Mouse (Mus musculus) limb, embryonic 14.5 days (tissue): ENCODE data around the gene Krtcap3. TPM values are rescaled to one million over a fixed set of nuclear protein-coding genes. Genes with fewer than 3 reads are reported as not detected.

Source experiments
- ATAC-seq: fragments of 200-750 bp; cut with Nextera tagmentation; 2 replicates; pipeline ENCODE4 v1.8.0; 2017; ENCODE audit warnings: low read depth, moderate number of reproducible peaks, moderate TSS enrichment; ENCODE audit not compliant: low FRiP score
- DNase-seq: peaks from one replicate; pipeline ENCODE4 v3.0.0-alpha.2; 2015; ENCODE audit warnings: low spot score
- H3K27ac ChIP-seq: fragments of 300-500 bp; sonication (generic); replicated peaks from 2 replicates; pipeline ENCODE4 v1.5.1; 2014; ENCODE audit warnings: low read depth, mild to moderate bottlenecking, low read length, moderate library complexity, mixed read lengths
- H3K27me3 ChIP-seq: fragments of 300-500 bp; sonication (generic); 2 replicates; pipeline ENCODE4 v1.6.1; 2014; ENCODE audit warnings: low read length, mixed read lengths; ENCODE audit not compliant: control insufficient read depth, insufficient read depth
- H3K36me3 ChIP-seq: fragments of 300-500 bp; sonication (generic); 2 replicates; pipeline ENCODE4 v1.6.1; 2014; ENCODE audit warnings: mild to moderate bottlenecking, low read length, moderate library complexity, mixed read lengths; ENCODE audit not compliant: control insufficient read depth, insufficient read depth
- H3K4me1 ChIP-seq: fragments of 300-500 bp; sonication (generic); 2 replicates; pipeline ENCODE4 v1.6.1; 2014; ENCODE audit warnings: antibody characterized with exemption, low read length, mixed read lengths; ENCODE audit not compliant: control insufficient read depth, insufficient read depth
- H3K4me2 ChIP-seq: fragments of 300-500 bp; sonication (generic); replicated peaks from 2 replicates; pipeline ENCODE4 v1.6.1; 2014; ENCODE audit warnings: low read depth, mild to moderate bottlenecking, low read length, moderate library complexity; ENCODE audit not compliant: severe bottlenecking
- H3K4me3 ChIP-seq: fragments of 300-500 bp; sonication (generic); replicated peaks from 2 replicates; pipeline ENCODE4 v1.5.1; 2014; ENCODE audit warnings: low read length
- H3K9ac ChIP-seq: fragments of 300-500 bp; sonication (generic); 2 replicates; pipeline ENCODE4 v1.6.1; 2014; ENCODE audit warnings: mild to moderate bottlenecking, low read depth, low read length, moderate library complexity; ENCODE audit not compliant: severe bottlenecking
- H3K9me3 ChIP-seq: fragments of 300-500 bp; sonication (generic); 2 replicates; pipeline ENCODE4 v1.6.1; 2016; ENCODE audit warnings: low read length; ENCODE audit not compliant: control insufficient read depth
- POLR2A ChIP-seq: fragments of 200-500 bp; IDR thresholded peaks from 2 replicates; pipeline ENCODE4 v1.8.0; 2012; ENCODE audit warnings: inconsistent platforms, mild to moderate bottlenecking, moderate library complexity, borderline replicate concordance; ENCODE audit not compliant: insufficient read depth, insufficient read length; ENCODE audit errors: extremely low read depth
- WGBS: fragments of 180-500 bp; shearing (Covaris S2); extraction: QIAGEN DNeasy Blood & Tissue Kit; methylation state at CpG from one replicate; pipeline ENCODE4 v1.1.7; 2014; 5-methylcytosine and 5-hydroxymethylcytosine counted together
- polyA plus RNA-seq, 2 experiments: library from polyadenylated mRNA; depleted of rRNA in 1 of 2; stranded (reverse) in 1 of 2; unstranded in 1 of 2; fragments of >200 nt; fragmentation: Nextera tagmentation in 1 of 2; extraction: Ambion mirVana in 1 of 2; gene quantifications; 2 replicates each; pipeline versions ENCODE4 v1.2.1 to v1.2.3; 2012 to 2014

Krtcap3 gene
- polyA plus RNA-seq, 2 experiments, result 10.2 to 25.2 TPM

DNA sequence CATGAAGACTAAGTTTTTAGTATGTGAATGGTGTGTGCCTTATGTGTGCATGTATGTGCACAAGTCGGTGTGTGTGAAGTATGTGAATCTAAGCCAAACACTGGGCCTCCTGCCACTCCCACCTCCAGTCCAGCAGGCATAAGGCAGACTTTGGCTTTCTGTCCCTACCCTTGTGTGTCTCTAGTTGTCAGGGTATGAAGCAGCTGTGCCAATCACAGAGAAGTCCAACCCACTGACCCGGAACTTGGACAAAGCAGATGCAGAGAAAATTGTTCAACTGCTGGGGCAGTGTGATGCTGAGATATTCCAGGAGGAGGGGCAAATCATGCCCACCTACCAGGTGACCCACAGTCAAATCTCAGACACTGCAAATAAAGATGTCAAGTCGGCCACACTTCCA lies 46.5 kb downstream of the Krtcap3 start:
- Histone ChIP-seq H3K27ac (no peak overlapping the region), H3K4me3 (no peak overlapping the region), H3K9me3 (no peaks in the 10 kb centered on the region), H3K9ac (no peak overlapping the region), H3K4me2 (no peak overlapping the region), H3K36me3 (peaks cover 14% of the 10 kb centered on the region), H3K4me1 (peaks cover 9% of the 10 kb centered on the region), H3K27me3 (no peaks in the 10 kb centered on the region)
- no peak for DNase-seq
- WGBS, result 74% methylated on average over 3 of the region's 3 CpGs
- no peak for ATAC-seq
- TF ChIP-seq POLR2A, result no peak

DNA sequence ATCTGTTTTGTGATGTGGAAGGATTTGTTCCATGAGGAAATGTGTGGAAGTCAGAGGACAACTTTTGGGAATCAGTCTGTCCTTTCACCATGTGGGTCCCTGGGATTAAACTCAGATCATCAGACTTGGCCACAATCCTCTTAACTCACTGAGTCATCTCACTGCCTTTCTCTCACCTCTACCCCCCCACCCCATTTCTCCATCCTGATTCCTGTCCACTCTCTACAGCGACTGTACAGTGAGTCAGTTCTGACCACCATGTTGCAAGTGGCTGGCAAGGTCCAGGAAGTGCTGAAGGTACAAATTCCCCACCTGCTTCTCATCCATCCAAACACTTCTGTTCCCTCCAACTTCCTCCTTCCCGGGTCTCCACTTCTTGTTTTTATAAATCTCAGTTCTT lies 47.0 kb downstream of the Krtcap3 start:
- Histone ChIP-seq H3K27me3 (no peaks in the 10 kb centered on the region), H3K9ac (no peak overlapping the region), H3K27ac (no peak overlapping the region), H3K9me3 (no peaks in the 10 kb centered on the region), H3K4me3 (no peak overlapping the region), H3K4me2 (no peak overlapping the region), H3K36me3 (peaks cover 9% of the 10 kb centered on the region), H3K4me1 (peaks cover 9% of the 10 kb centered on the region)
- ATAC-seq (no peak), DNase-seq (no peak)
- TF ChIP-seq POLR2A, result no peak
- WGBS, result 54% methylated on average over 2 of the region's 2 CpGs

- no peak overlapping the region for H3K4me2 ChIP-seq
- H3K4me3 ChIP-seq, result no peak overlapping the region
- H3K36me3 ChIP-seq, result no peaks in the 10 kb centered on the region
- no peaks in the 10 kb centered on the region for H3K9me3 ChIP-seq
- no peaks in the 10 kb centered on the region for H3K4me1 ChIP-seq
- no peak overlapping the region for H3K27ac ChIP-seq
- no peak for DNase-seq
- TF ChIP-seq POLR2A, result no peak
- no peak overlapping the region for H3K9ac ChIP-seq
- WGBS, result 75% methylated on average over 8 of the region's 8 CpGs
- no peaks in the 10 kb centered on the region for H3K27me3 ChIP-seq
- no peak for ATAC-seq
Observed at GRCm38 (mm10) chr5:31301866-31302265, 50.4 kb downstream of the Krtcap3 start.

Other genes starting within 250 kb of the Krtcap3 start
- 134 and 151 TPM in 2 replicates for gene Atraid, start 203.4 kb upstream of the Krtcap3 start, polyA plus RNA-seq (2012; rRNA removed)
- 190 and 200 TPM in 2 replicates for gene Atraid, start 203.4 kb upstream of the Krtcap3 start, polyA plus RNA-seq (2014; fragmentation: Nextera tagmentation; extraction: Ambion mirVana)
- 25.3 and 33.9 TPM in 2 replicates for gene Slc5a6, start 202.8 kb upstream of the Krtcap3 start, polyA plus RNA-seq (2012; rRNA removed)
- 11.0 and 11.4 TPM in 2 replicates for gene Slc5a6, start 202.8 kb upstream of the Krtcap3 start, polyA plus RNA-seq (2014; fragmentation: Nextera tagmentation; extraction: Ambion mirVana)
- 49.1 and 62.5 TPM in 2 replicates for gene Cad, start 196.9 kb upstream of the Krtcap3 start, polyA plus RNA-seq (2012; rRNA removed)
- 28.3 and 29.4 TPM in 2 replicates for gene Cad, start 196.9 kb upstream of the Krtcap3 start, polyA plus RNA-seq (2014; fragmentation: Nextera tagmentation; extraction: Ambion mirVana)
- gene Dnajc5g, start 145.4 kb upstream of the Krtcap3 start, polyA plus RNA-seq (2012; rRNA removed), result not detected in 2 replicates
- gene Dnajc5g, start 145.4 kb upstream of the Krtcap3 start, polyA plus RNA-seq (2014; fragmentation: Nextera tagmentation; extraction: Ambion mirVana), result not detected in 2 replicates
- 0.82 and 0.86 TPM in 2 replicates for gene Slc30a3, start 143.5 kb upstream of the Krtcap3 start, polyA plus RNA-seq (2012; rRNA removed)
- gene Slc30a3, start 143.5 kb upstream of the Krtcap3 start, polyA plus RNA-seq (2014; fragmentation: Nextera tagmentation; extraction: Ambion mirVana), result 0.53 and 0.91 TPM in 2 replicates
- gene Trim54, start 135.0 kb upstream of the Krtcap3 start, polyA plus RNA-seq (2012; rRNA removed), result 8.1 and 8.7 TPM in 2 replicates
- gene Trim54, start 135.0 kb upstream of the Krtcap3 start, polyA plus RNA-seq (2014; fragmentation: Nextera tagmentation; extraction: Ambion mirVana), result 4.9 and 6.2 TPM in 2 replicates
- 0.16 TPM in 1 of 2 replicates, not detected in the other for gene Ucn, start 112.9 kb upstream of the Krtcap3 start, polyA plus RNA-seq (2012; rRNA removed)
- gene Ucn, start 112.9 kb upstream of the Krtcap3 start, polyA plus RNA-seq (2014; fragmentation: Nextera tagmentation; extraction: Ambion mirVana), result 0.46 TPM in 1 of 2 replicates, not detected in the other
- 78.5 and 103 TPM in 2 replicates for gene Mpv17, start 97.4 kb upstream of the Krtcap3 start, polyA plus RNA-seq (2012; rRNA removed)
- 49.4 and 61.8 TPM in 2 replicates for gene Mpv17, start 97.4 kb upstream of the Krtcap3 start, polyA plus RNA-seq (2014; fragmentation: Nextera tagmentation; extraction: Ambion mirVana)
- 3.9 and 4.3 TPM in 2 replicates for gene Gm29609, start 71.8 kb upstream of the Krtcap3 start, polyA plus RNA-seq (2012; rRNA removed)
- gene Gm29609, start 71.8 kb upstream of the Krtcap3 start, polyA plus RNA-seq (2014; fragmentation: Nextera tagmentation; extraction: Ambion mirVana), result 0.70 and 0.96 TPM in 2 replicates
- 130 and 143 TPM in 2 replicates for gene Gtf3c2, start 71.5 kb upstream of the Krtcap3 start, polyA plus RNA-seq (2012; rRNA removed)
- gene Gtf3c2, start 71.5 kb upstream of the Krtcap3 start, polyA plus RNA-seq (2014; fragmentation: Nextera tagmentation; extraction: Ambion mirVana), result 47.1 and 66.2 TPM in 2 replicates
- gene Snx17, start 58.5 kb upstream of the Krtcap3 start, polyA plus RNA-seq (2012; rRNA removed), result 108 and 120 TPM in 2 replicates
- gene Snx17, start 58.5 kb upstream of the Krtcap3 start, polyA plus RNA-seq (2014; fragmentation: Nextera tagmentation; extraction: Ambion mirVana), result 139 and 144 TPM in 2 replicates
- 46.9 and 49.3 TPM in 2 replicates for gene Eif2b4, start 58.3 kb upstream of the Krtcap3 start, polyA plus RNA-seq (2012; rRNA removed)
- 67.5 and 68.5 TPM in 2 replicates for gene Eif2b4, start 58.3 kb upstream of the Krtcap3 start, polyA plus RNA-seq (2014; fragmentation: Nextera tagmentation; extraction: Ambion mirVana)
- gene Zfp513, start 49.4 kb upstream of the Krtcap3 start, polyA plus RNA-seq (2012; rRNA removed), result 58.8 and 77.1 TPM in 2 replicates
- gene Zfp513, start 49.4 kb upstream of the Krtcap3 start, polyA plus RNA-seq (2014; fragmentation: Nextera tagmentation; extraction: Ambion mirVana), result 6.8 and 8.0 TPM in 2 replicates
- 91.2 and 118 TPM in 2 replicates for gene Ppm1g, start 31.0 kb upstream of the Krtcap3 start, polyA plus RNA-seq (2012; rRNA removed)
- 98.8 and 111 TPM in 2 replicates for gene Ppm1g, start 31.0 kb upstream of the Krtcap3 start, polyA plus RNA-seq (2014; fragmentation: Nextera tagmentation; extraction: Ambion mirVana)
- gene Nrbp1, start 10.8 kb upstream of the Krtcap3 start, polyA plus RNA-seq (2012; rRNA removed), result 161 and 181 TPM in 2 replicates
- gene Nrbp1, start 10.8 kb upstream of the Krtcap3 start, polyA plus RNA-seq (2014; fragmentation: Nextera tagmentation; extraction: Ambion mirVana), result 157 and 166 TPM in 2 replicates
- gene Gm9970, start 10.5 kb upstream of the Krtcap3 start, polyA plus RNA-seq (2012; rRNA removed), result 0.15 TPM in 1 of 2 replicates, not detected in the other
- gene Gm9970, start 10.5 kb upstream of the Krtcap3 start, polyA plus RNA-seq (2014; fragmentation: Nextera tagmentation; extraction: Ambion mirVana), result 0.40 TPM in 1 of 2 replicates, not detected in the other
- 53.3 and 64.2 TPM in 2 replicates for gene Ift172, start 39.4 kb downstream of the Krtcap3 start, polyA plus RNA-seq (2012; rRNA removed)
- gene Ift172, start 39.4 kb downstream of the Krtcap3 start, polyA plus RNA-seq (2014; fragmentation: Nextera tagmentation; extraction: Ambion mirVana), result 41.6 and 46.1 TPM in 2 replicates
- gene Fndc4, start 44.4 kb downstream of the Krtcap3 start, polyA plus RNA-seq (2012; rRNA removed), result 174 and 211 TPM in 2 replicates
- gene Fndc4, start 44.4 kb downstream of the Krtcap3 start, polyA plus RNA-seq (2014; fragmentation: Nextera tagmentation; extraction: Ambion mirVana), result 93.9 and 101 TPM in 2 replicates
- 0.47 and 1.2 TPM in 2 replicates for gene Gckr, start 45.8 kb downstream of the Krtcap3 start, polyA plus RNA-seq (2012; rRNA removed)
- gene Gckr, start 45.8 kb downstream of the Krtcap3 start, polyA plus RNA-seq (2014; fragmentation: Nextera tagmentation; extraction: Ambion mirVana), result 0.36 TPM in 1 of 2 replicates, not detected in the other
- 40.9 and 41.5 TPM in 2 replicates for gene Zfp512, start 200.7 kb downstream of the Krtcap3 start, polyA plus RNA-seq (2012; rRNA removed)
- gene Zfp512, start 200.7 kb downstream of the Krtcap3 start, polyA plus RNA-seq (2014; fragmentation: Nextera tagmentation; extraction: Ambion mirVana), result 38.1 and 47.1 TPM in 2 replicates
- 0.06 and 0.13 TPM in 2 replicates for gene 4930548H24Rik, start 234.0 kb downstream of the Krtcap3 start, polyA plus RNA-seq (2012; rRNA removed)
- gene 4930548H24Rik, start 234.0 kb downstream of the Krtcap3 start, polyA plus RNA-seq (2014; fragmentation: Nextera tagmentation; extraction: Ambion mirVana), result not detected in 2 replicates
- 25.7 and 27.8 TPM in 2 replicates for gene Gpn1, start 243.1 kb downstream of the Krtcap3 start, polyA plus RNA-seq (2012; rRNA removed)
- gene Gpn1, start 243.1 kb downstream of the Krtcap3 start, polyA plus RNA-seq (2014; fragmentation: Nextera tagmentation; extraction: Ambion mirVana), result 47.1 and 53.4 TPM in 2 replicates